Mouse (Mus musculus) ES-Bruce4 (cell line): ENCODE results near the gene G430095P16Rik. TPM values are rescaled to one million over a fixed set of nuclear protein-coding genes. Genes with fewer than 3 reads are reported as not detected.

Source experiments
- H3K27ac ChIP-seq: 2 replicates; pipeline ENCODE4 v1.5.1; 2012; ENCODE audit warnings: low read length, inconsistent platforms; ENCODE audit not compliant: insufficient read depth
- H3K27me3 ChIP-seq: 2 replicates; pipeline ENCODE4 v1.6.1; 2012; ENCODE audit warnings: mild to moderate bottlenecking, low read length, inconsistent platforms; ENCODE audit not compliant: control insufficient read depth, poor library complexity, insufficient read depth, severe bottlenecking
- H3K36me3 ChIP-seq: 2 replicates; pipeline ENCODE4 v1.6.1; 2012; ENCODE audit warnings: inconsistent platforms, mild to moderate bottlenecking, low read length, moderate library complexity; ENCODE audit not compliant: control insufficient read depth, poor library complexity, insufficient read depth, severe bottlenecking
- H3K4me1 ChIP-seq: one replicate; pipeline ENCODE4 v1.8.1; 2011; ENCODE audit warnings: low read length; ENCODE audit not compliant: control insufficient read depth, insufficient read depth
- H3K4me3 ChIP-seq: 2 replicates; pipeline ENCODE4 v1.5.1; 2011; ENCODE audit warnings: low read depth, mild to moderate bottlenecking, low read length
- H3K9ac ChIP-seq: 2 replicates; pipeline ENCODE4 v1.6.1; 2012; ENCODE audit warnings: low read depth, mild to moderate bottlenecking, inconsistent platforms; ENCODE audit not compliant: poor library complexity, severe bottlenecking
- H3K9me3 ChIP-seq: replicated peaks from 2 replicates; pipeline ENCODE4 v1.6.1; 2012; ENCODE audit warnings: mild to moderate bottlenecking, low read length, inconsistent platforms; ENCODE audit not compliant: control insufficient read depth, poor library complexity, insufficient read depth, severe bottlenecking
- CTCF ChIP-seq: IDR thresholded peaks from one replicate; pipeline ENCODE4 v1.8.1; 2011; ENCODE audit warnings: low read depth, low read length
- EP300 ChIP-seq: IDR thresholded peaks from 2 replicates; pipeline ENCODE4 v1.6.1; 2011; ENCODE audit warnings: low read depth, low read length; ENCODE audit not compliant: insufficient read depth
- POLR2A ChIP-seq: IDR thresholded peaks from one replicate; pipeline ENCODE4 v1.8.1; 2011; ENCODE audit warnings: low read length; ENCODE audit not compliant: insufficient read depth
- polyA plus RNA-seq: library from polyadenylated mRNA; stranded (reverse); fragments of >200 nt; gene quantifications from 2 replicates; pipeline ENCODE4 v1.2.4, GENCODE M21; 2011; ENCODE audit warnings: low read depth; ENCODE audit not compliant: missing spikeins, insufficient read depth, insufficient read length

G430095P16Rik gene
- polyA plus RNA-seq, 1 experiment, result not detected

DNA sequence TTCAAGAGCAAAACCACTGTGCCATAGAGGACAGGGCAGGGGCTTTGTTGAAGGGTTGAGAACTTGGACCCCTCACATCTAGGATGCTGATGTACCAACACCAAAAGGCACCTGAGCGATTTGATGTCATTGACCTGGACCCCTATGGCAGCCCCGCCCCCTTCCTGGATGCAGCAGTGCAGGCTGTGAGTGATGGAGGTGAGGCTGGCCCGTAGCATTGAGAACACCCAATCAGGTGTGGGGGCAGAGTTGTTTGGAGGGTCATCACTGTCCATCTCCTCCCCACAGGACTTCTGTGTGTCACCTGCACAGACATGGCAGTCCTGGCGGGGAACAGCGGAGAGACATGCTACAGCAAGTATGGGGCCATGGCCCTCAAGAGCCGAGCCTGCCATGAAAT is 27.7 kb upstream of the G430095P16Rik start:
- no peak overlapping the region for H3K9ac ChIP-seq
- no peaks in the 10 kb centered on the region for H3K9me3 ChIP-seq
- no peak overlapping the region for H3K27ac ChIP-seq
- peaks cover 69% of the 10 kb centered on the region for H3K36me3 ChIP-seq
- no peak for TF ChIP-seq POLR2A
- no peak for TF ChIP-seq CTCF
- no peak for TF ChIP-seq EP300
- no peaks in the 10 kb centered on the region for H3K4me1 ChIP-seq
- no peak overlapping the region for H3K4me3 ChIP-seq
- H3K27me3 ChIP-seq, result no peaks in the 10 kb centered on the region

DNA sequence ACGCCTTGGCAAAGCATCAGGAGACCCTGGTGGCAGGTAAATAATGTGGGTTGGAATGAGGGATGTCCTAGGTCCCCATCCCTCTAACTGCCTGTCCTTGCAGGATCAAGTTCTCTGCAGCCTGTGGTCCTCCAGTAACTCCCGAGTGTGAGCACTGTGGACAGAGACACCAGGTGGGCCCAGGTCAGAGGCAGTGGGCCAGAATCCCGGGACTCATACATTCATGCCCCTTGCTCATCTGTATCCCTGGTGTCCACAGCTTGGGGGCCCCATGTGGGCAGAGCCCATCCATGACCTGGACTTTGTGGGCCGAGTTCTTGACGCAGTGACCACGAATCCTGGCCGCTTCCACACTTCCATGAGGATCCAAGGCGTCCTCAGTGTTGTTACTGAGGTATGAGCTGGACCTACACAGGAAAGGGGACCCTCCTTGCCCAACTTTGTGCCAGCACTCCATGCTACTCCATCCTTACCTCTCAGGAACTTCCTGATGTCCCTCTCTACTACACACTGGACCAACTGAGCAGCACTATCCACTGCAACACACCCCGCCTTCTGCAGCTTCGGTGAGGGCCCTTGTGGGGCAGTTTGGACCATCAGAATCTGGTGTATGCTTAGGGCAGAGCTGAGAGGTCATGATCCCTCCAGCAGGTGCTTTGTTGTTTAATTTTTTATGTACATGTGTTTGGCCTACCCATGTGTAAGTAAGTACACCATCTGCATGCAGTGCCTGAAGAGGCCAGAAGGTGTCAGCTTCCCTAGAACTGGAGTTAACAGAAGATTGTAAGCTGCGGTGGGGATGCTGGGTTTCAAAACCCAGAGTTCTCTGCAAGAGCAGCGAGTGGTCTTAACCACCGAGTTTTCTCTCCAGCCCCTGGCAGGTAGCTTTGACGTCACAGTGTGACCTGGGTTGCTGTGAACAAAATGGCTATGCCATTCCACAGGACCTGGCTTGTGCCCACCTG is 25.4 kb upstream of the G430095P16Rik start:
- Histone ChIP-seq H3K9me3 (no peaks in the 10 kb centered on the region), H3K27ac (no peak overlapping the region), H3K9ac (no peak overlapping the region), H3K36me3 (peaks cover 51% of the 10 kb centered on the region), H3K4me1 (no peaks in the 10 kb centered on the region), H3K27me3 (no peaks in the 10 kb centered on the region), H3K4me3 (no peak overlapping the region)
- TF ChIP-seq CTCF (no peak), EP300 (no peak), POLR2A (no peak)

DNA sequence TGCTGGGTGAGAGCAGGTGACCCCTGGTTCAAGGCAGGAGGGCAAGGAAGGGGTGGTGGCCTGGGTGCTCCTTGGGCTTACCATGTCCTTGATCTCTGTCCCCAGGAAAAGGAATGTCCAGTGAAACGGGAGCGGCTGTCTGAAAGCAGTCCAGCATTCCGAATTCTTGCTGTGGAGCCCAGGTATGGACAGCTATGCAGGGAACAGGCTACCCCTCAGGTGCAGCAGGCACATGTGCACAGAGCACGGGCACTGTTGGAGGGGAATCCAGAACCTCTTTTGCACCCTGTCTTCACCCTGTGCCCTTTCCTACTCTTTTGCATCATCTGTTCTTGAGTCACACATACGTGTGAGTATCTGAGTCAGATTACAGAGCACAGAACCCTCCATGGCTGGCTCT is 24.5 kb upstream of the G430095P16Rik start:
- H3K4me1 ChIP-seq, result no peaks in the 10 kb centered on the region
- no peak overlapping the region for H3K27ac ChIP-seq
- no peak overlapping the region for H3K4me3 ChIP-seq
- peaks cover 43% of the 10 kb centered on the region for H3K36me3 ChIP-seq
- no peak overlapping the region for H3K9ac ChIP-seq
- TF ChIP-seq POLR2A, result no peak
- TF ChIP-seq CTCF, result no peak
- no peak for TF ChIP-seq EP300
- H3K9me3 ChIP-seq, result no peaks in the 10 kb centered on the region
- H3K27me3 ChIP-seq, result no peaks in the 10 kb centered on the region

DNA sequence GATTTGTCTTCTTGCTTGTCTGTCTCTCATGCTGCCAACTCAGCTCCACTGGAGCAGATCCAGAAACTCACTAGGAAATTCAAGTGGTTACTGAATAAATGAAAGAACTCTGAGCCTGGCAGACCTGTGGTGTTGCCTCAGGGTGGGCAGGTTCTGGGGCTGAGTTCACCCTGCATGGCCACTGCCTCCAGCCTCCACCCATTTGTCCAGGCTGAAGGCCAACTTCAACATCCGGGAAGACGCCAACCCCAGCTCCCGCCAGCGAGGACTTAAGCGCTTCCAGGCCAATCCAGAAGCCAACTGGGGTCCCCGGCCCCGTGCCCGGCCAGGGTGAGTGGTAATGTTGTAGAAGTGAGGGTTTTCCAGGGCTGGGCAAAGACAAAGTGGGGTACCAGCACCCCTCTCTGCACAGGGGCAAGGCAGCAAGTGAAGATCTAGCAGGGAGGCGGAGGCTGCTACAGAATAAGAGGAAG is 23.8 kb upstream of the G430095P16Rik start:
- Histone ChIP-seq H3K27me3 (no peaks in the 10 kb centered on the region), H3K9me3 (no peaks in the 10 kb centered on the region), H3K27ac (no peak overlapping the region), H3K36me3 (peaks cover 38% of the 10 kb centered on the region), H3K4me3 (no peak overlapping the region), H3K4me1 (no peaks in the 10 kb centered on the region), H3K9ac (no peak overlapping the region)
- TF ChIP-seq CTCF (no peak), EP300 (no peak), POLR2A (no peak)

DNA sequence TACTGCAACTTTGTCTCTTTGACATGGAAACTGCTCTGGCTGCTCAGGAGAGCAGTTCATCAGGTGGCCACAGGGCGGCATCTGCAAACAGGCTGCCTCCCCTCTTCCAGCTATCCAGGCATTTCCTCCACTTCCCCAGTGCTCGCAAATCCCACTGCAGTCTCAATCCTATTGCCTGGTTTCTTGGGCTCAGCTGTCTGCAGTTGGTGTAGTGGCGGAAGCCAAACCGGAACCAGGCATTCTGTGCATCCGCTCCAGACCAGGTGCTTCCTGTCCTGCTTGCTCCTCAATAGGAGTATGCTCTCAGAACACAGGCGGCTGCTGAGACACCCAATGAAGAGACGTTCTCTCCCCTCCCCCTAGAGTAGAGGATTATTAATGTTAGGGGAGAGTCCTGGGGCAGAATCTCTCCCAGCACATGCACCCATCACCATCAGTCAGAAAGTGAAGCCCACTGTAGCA is 22.9 kb upstream of the G430095P16Rik start:
- Histone ChIP-seq H3K4me1 (no peaks in the 10 kb centered on the region), H3K36me3 (peaks cover 29% of the 10 kb centered on the region), H3K4me3 (no peak overlapping the region), H3K27me3 (no peaks in the 10 kb centered on the region), H3K9me3 (no peaks in the 10 kb centered on the region), H3K27ac (no peak overlapping the region), H3K9ac (no peak overlapping the region)
- peak; percentile 83 for TF ChIP-seq CTCF
- TF ChIP-seq EP300, result no peak
- TF ChIP-seq POLR2A, result no peak

DNA sequence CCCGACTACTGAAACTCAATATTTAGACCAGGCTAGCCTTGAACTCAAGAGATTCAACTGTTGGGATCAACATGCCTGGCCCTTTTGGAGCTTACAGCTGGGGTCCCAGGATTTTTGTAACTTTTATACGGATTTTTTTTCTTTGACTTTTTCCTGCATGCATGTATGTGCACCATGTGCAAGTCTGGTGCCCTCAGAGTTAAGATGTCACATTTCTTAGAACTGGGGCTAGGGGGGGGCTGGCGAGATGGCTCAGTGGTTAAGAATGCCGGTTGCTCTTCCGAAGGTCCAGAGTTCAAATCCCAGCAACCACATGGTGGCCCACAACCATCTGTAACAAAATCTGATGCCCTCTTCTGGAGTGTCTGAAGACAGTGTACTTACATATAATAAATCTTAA is 22.3 kb upstream of the G430095P16Rik start:
- Histone ChIP-seq H3K27ac (no peak overlapping the region), H3K9me3 (no peaks in the 10 kb centered on the region), H3K4me1 (no peaks in the 10 kb centered on the region), H3K4me3 (no peak overlapping the region), H3K36me3 (peaks cover 26% of the 10 kb centered on the region), H3K27me3 (peaks cover 6% of the 10 kb centered on the region), H3K9ac (no peak overlapping the region)
- TF ChIP-seq POLR2A, result no peak
- TF ChIP-seq CTCF, result no peak
- no peak for TF ChIP-seq EP300
